Mouse (Mus musculus) thymus, postnatal 4 days (tissue): ENCODE data around the gene Fkbp11.
"Not testable (repeated sequence)": the region's sequence is repeated elsewhere in the genome, so short reads cannot be mapped to it uniquely, and the experiment has no call there.

Experiments
- DNase-seq: peaks from one replicate; pipeline ENCODE4 v3.0.0; 2021

Fkbp11 gene

DNA sequence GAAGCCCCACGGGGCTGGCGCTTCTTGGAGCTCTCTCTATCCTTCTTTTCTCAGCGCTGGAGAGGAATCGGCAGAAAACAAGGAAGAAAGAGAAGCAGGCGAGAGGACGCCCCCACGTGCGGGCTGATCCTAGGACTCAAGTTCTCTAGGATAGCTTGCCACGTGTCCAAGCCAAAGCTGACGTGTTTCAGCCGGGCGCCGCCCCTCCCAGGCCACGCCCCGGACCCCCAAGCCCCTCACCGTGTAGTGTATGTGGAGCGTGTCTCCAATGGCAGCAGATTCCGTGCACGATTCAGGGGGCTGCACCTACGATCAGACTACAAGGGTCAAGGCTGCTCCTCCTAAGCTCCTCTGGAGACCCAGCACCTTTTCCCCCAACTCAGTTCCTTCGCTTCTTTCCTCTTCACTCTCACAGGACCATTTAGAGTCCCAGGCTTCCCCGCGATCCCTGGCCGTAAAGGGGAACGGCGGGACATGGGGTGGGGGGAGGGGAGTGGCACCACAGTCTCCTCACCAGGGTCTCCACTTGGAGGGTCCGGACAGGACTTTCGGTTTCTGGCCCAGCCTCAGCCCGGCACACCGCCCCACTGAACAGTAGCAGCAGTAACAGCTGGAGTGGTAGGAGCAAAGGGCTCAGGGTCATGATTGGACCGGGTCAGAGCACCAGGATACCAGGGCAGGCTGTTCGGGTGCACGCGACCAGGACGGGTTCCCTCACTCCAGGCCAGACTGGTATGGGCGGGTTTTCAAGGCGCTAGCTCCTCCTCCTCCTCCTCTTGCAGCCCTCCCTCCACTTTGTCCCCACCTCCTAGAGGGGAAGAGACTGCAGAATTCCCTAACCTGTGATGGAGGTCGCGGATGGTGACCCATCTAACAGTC, at the start of gene Fkbp11:
TSS of gene Fkbp11 (minus strand) at position 756 of the 879 bp plus-strand sequence.
- peak; percentile 40 for DNase-seq

DNA sequence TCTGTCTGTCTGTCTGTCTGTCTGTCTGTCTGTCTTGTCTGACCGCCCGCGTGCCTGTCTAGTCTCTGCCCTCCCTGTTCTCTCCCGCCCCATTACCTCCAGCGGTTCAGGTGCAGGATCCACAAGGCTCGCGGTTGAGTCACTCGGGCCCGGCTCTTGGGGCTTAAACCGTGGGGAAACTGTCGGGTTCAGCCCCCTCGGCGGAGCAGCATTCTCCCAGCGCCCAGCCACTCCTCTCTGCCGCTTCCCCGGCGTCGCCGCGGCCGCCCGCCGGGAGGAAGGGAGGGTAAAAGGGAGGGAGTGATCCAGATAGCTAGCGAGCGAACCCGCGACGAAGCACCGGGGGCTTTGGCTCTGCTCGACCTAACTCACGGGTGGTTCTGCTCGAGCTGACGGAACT, 49.8 kb upstream of the Fkbp11 start, which contains the start of gene Wnt10b:
TSS of gene Wnt10b (minus strand) at position 389 of the 400 bp plus-strand sequence.
- peak; percentile 53 for DNase-seq

DNA sequence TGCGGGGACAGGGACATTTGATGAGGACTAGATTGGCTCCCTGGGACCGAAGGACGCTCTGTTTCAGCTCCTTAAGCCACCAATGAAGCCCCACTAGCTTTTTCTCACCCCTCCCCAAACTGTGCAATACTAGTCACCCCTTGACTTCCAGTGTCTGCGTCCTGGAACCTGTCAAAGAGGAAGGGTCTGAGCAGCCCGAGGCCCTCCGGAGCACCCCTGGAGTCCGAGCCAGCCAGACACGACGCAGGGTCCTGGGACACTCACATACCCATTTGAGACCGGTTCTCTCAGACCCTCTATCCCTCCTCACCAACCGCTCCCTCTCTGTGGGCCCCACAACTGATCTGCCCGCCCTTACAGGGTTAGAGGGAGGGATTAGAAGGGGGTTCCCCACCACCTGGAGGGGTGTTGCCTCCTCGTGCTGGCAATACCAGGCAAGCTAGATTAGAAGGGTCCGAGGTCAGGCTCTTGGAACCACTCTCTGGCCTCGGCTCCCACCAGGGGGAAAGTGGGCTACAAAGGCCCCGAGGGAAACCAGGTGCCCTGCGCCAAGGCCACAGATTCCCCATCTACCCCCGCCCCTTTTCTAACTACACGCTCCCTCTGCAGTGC, 49.1 kb upstream of the Fkbp11 start:
- peak; percentile 50 for DNase-seq

DNA sequence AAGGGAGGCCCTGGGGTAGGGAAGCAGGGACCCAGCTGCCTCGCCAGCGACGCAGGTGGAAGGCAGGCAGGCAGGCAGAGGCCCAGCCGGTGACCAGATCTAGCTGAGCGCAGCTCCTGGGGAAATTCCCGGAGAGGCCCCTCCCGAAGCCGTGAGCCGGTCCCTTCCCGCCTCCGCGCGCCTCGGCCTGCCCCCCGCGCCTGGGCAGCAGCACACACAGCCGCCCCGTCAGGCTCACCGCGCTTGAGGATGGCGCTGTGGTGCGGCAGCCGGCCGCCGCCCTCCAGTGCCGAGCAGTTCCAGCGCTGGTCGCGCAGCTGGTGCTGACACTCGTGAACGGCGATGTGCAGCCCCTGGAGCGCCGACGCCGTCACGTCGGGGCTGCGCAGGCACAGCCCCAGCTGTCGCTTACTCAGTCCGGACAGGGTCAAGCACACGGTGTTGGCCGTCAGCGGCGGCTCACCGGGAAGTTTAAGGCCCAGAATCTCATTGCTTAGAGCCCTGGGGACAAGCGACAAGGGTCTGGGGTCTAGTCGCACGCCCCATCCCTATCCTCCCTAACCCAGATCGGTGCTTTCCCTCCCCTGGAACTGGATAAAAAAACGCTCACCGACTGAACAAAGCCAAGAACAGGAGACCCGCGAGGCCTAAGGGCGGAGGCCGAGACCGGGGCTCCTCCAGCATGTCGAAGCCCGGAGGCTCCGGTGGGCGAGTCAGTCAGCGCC, 48.4 kb upstream of the Fkbp11 start:
- DNase-seq: peak; percentile 73

DNA sequence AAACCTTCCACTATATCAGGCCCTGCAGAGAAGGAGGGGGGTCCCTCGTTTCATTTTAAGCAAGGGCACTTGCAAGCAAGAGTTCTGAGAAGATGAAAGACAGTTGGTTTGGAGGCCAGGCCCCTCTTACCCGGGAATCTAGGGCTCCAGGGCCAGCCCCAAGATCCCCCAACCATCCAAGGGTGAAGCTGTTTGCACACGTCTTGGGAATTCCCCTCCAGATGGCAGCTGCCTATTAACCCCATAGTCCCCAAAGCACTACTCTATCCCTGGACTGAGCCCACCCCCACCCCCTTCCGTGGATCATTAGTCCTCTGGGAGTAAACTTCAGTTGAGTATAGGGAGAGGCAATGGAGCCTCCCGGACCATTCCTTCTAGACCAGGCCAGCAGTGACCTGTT, 47.5 kb upstream of the Fkbp11 start:
- DNase-seq: no peak

DNA sequence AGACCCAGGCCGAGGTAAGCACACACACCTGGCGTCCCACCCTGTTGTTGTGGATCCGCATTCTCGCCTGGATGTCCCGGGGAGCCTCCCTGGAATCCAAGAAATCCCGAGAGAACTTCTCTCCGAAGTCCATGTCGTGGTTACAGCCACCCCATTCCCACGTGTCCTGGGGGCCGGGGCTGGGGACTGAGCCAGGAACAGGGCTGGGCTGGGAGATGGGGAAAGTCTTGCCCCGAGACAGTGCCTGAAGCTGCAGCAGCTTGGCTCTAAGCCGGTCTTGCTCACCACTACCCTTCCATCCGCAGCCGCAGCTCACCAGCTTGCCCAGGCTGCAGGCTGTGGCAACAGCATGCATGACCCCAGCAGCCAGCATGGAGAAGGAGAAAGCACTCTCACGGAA, 46.1 kb upstream of the Fkbp11 start:
- DNase-seq: no peak

DNA sequence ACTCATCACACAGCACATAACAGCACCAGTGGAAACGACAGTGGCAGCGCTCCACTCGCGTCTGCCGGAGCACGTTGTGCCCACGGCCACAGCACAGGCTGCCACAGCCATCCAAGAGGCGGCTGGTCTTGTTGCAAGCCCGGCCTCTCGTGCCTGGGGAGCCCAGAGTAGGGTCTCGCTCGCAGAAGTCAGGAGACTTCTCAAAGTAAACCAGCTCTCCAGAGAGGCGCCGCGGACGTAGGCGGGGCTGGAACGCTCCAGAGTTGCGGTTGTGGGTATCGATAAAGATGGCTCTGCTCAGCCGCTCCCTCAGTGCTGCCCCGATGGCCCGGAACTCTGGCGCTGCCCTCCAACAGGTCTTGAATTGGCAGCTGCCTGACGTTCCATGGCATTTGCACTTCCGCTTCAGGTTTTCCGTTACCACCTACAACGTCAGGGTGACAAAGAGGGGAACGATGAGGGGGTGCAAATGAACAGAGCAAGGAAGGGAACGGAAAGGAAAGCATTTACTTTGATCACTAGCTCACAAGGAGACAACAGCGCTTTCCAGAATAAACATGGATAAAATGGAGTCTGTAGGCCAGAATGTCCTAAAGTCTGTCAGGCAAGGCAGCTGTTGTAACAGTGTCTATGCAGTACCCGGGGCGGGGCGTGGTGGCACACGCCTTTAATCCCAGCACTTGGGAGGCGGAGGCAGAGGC, 44.7 kb upstream of the Fkbp11 start:
- peak; percentile 71 for DNase-seq

DNA sequence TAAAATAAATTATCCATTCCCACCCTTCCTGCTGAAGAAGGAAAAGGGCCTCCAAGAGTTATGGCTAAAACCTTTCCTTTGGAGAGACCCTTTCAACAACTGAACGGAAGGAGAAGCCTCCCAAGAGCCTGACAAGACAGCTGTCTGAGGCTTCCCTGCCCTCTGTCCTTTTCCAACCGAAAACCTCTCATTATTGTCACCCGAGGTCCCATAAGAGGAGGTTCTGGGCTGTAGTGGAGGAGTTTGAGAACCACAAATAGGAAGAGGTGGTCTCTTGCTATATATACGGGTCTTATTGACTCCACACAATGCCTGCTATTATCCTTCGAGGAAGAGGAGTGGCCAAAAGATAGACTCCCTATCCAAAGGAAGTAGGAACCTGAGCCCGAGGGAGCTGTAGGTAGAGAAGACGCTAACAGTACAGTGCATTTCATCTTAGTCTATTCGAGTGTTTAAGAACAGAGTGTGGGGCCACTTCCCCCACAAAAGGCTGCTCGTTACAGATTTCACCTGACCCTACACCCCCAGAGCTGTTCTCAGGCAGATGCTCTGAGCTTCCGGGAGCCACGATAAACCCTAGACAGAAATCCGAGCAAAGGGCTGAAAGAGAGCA, 43.9 kb upstream of the Fkbp11 start:
- DNase-seq: no peak

DNA sequence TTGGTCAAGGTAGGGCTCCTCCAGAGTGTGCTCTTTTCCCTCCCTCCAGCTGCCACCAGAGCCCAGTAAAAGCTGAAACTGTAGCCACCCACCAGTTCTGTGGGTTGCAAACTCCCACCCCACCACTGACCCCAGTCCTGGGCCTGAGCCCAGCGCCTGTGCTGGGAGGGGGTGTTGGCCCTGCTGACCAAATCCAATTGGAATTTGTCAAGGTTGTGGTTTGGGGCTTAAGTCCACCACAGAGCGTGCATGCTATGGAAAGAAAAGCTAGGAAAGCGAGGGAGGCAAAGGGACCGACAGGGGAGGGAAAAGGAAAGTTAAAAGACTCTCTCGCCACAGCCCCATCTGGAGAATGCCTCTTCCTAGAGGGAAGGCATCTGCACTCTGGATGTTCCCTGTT, 40.3 kb upstream of the Fkbp11 start:
- DNase-seq: no peak

DNA sequence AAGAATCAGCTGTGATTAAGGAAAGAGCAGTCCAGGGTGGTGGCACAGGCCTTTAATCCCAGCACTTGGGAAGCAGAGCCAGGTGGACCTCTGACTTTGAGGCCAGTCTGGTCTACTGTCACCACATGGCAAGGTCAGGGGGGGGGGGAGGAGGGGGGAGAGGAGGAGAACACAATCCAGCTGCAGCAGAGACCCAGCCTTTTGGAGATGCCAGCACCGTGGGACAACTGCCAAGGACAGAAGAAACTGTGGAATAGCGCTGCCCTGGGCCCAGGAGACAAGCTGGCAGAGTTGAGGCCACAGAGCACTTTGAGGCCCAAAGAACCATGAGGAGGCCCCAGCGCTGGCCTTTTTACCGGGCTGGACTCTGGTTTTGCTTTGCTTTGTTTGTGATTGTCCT, 37.9 kb upstream of the Fkbp11 start:
- no peak for DNase-seq

DNA sequence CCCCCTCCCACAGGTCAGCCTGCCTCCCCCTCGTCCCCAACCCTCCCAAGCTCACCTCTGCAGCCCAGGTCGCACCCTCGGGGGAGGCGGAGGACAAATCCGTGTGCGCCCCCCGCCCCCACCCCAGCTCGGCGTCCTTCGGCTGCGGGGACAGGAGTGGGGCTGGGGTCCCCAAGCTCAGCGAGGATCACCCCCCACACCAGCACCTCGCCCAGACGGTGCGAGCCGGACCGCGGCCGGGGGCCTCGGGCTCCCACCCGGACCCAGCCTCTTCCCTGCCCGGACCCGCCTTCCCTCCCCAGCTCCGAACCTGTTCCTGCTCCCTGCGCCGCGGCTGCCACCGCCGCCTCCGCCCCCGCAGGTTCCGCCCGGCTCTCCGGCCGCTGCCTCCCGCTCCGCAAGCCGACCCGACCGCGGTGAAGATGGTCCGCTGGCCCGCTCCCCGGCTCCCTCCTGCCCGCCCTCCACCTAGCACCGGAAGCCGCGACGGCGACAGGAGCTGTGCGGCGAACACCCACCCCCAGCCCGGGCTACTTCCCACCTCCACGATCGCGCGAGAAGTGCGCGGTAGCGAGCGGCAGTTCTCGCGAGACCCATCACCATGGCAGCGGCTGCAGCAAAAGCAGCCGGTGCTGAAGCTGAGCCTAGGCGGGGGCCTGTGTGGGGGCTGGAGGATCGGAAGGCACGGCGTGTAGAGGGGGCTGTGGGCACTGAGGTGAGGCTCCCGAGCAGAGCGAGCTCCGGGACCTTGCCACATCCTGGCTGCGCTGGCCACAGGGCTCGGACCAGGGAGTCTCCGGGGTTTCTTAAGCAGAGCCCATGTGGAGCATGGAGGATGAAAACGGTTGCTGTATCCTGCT, 34.9 kb upstream of the Fkbp11 start, which contains the start of gene Arf3:
TSS of gene Arf3 (minus strand) at position 545 of the 860 bp plus-strand sequence.
- DNase-seq: peak; percentile 98

DNA sequence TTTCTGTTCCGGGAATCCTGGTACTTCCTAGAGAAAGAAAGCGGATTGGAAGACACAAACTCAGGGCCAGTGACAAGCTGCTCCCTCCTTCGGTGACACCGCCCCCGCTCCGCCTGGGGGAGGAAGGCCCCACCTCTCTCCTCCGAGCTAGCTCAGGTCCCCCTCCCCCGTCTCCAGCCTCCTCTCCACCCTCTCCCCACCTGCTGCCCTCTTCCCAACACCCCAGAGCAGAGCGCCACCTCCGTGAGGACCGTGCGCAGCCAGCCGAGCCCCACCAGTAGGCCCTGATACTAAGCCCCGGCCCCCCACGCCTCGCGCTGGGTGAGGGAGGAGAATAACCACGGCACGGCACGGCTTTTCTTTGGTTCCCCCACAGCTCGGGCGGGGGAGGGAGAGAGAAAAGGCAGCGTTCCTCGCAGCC, 34.2 kb upstream of the Fkbp11 start:
- peak; percentile 85 for DNase-seq

DNA sequence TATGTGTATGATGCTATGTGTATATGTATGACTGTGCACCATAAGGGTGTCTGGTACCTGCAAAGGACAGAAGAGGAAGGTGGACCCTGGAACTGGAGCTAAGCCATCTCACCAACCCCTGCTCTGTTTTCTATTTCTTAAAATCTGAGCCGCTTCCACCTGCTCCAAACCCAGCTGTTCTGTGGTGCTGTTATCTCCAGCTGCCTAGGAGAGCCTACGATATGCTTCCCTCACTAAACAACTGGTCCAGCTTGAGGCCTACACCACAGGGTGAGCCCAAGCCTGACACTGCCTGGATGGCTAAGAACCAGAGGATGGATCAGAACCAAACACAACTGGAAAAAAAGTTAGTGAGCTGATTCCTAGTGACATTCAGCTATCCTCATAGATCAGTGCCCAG, 26.1 kb upstream of the Fkbp11 start:
- DNase-seq: no peak

DNA sequence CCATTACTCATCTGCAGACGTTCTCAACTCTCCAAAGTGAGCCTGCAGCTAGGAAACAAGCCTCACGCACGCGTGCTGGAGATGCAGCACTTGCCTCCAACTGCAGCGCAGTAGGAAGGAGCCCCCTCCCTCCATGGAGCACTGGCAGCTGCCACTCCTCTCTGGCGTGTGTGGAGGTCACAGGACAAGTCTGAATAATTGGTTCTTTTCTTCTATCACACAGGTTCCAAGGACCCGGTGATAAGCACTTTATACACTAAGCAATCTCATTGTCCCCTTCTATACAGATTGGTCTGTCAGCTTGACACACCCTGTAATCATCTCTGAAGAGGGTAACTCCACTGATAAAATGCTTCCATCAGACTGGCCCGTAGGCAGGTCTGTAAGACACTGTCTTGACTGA, 25.0 kb upstream of the Fkbp11 start:
- no peak for DNase-seq

DNA sequence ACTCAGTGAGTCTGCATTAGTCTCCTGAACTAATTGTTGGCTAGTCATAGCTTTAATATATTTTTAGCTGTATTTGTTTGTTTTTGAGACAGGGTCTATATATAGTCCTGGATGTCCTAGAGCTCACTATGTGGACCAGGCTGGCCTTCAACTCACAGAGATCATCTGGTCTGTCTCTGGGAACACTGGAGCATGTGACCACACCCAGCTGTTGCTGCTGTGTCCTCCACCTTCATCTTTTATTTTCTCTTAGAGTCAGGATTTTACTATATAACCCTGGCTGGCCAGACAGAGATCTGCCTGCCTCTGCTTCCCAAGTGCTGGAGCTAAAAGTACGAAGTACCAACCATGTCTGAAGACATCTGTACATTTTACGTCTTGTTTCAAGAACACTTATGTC, 21.1 kb upstream of the Fkbp11 start:
- DNase-seq: no peak

DNA sequence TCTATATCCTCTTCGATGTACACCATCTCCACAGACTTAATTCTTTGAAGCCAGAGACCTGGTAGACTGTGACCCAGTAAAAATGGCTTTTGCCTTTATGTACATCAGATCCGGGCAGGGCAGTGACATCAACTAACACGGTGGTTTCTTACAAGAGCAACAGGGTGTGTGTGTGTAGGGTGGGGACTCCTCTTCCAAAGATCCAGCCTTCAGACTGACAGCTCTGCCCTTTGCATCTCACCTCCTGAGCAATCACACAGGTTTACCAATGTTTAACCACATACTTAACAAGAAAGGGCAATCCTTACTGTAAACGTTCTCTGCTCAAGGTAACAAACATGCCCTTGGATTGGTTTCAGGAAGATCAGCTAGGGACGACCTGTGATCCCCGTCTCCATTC, 19.3 kb upstream of the Fkbp11 start:
- no peak for DNase-seq

DNA sequence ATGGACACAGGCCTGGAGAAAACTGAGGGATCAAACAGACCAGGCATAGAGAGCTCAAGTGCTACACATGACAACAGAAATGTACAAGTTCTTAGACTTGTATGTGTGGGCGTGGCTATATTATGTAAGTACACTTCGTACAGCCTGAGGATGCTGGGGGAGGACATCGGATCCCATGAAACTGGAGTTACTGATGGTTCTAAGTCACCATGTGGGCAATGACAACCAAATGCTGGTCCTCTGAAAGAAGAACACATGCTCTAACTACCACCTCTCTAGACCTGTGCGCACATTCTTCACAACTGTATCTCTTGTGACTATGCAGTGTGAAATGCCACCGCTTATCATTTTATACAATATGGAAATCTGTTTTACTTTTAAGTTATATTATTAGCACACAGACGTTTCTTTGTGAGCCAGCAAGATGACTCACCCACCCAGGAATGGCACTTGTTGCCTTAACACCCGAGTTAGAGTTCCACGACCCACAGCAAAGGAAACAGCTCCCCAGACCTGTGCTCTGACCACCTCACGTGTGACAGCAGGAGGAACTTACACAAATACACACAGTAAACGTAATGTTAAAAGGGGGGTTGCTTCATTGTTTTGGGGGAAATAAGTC, 18.5 kb upstream of the Fkbp11 start:
- DNase-seq: no peak

DNA sequence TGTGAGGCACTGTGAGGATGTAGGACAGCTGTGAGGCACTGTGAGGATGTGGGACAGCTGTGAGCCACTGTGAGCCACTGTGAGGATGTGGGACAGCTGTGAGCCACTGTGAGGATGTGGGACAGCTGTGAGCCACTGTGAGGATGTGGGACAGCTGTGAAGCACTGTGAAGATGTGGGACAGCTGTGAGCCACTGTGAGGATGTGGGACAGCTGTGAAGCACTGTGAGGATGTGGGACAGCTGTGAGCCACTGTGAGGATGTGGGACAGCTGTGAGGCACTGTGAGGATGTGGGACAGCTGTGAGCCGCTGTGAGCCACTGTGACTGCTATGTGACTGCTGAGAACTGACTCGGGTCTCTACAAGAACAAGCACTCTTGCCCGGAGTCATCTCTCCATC, 15.9 kb upstream of the Fkbp11 start:
- not testable (repeated sequence) for DNase-seq

DNA sequence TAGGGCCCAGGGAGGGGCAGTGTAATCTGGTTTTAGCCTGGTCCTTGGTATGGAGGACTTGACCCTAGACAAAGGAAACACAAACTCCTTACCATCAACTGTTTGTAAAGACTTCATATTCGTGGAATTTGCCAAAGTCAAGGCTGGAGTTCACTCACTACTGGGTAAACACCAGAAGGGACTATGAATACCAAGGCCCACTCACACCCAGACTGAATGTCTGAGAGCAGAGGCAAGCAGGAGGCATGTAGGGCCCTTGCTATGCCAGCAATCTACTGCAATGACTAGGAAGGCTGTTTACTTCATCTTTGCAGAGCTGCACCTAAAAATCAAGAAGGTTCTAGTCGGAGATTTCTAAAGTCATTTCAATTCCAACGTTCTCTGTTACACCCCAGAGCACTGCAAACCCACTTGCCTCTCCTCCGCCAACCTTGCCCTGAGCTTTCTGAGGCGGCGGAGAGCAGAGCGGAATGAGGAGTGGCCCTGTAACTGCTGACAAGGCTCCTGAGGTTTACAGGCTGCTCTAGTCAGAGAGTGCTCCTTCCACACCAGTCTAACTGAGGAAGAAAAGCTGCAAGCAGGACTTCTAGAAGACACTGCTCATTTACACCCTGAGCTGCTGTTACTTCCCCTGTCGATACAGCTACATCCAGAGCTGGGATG, 14.9 kb upstream of the Fkbp11 start:
- no peak for DNase-seq

DNA sequence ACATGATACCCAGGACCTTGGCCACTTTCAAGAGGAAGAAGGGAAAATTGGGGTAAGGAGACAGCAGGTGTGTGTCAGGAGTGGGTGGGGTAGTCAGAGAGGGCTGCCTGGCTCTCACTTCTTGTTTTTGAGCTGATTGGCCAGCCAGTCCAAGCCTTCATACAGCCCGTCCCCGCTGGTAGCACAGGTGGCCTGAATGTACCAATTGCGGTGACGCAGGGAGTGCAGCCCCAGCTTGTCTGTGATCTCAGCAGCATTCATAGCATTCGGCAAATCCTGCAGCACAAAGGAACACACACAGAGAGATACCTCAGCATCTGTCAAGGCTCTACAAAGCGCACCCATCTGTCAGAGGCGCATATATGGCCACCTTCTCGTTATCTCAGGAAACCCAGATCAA, 12.2 kb upstream of the Fkbp11 start:
- no peak for DNase-seq
